Mouse (Mus musculus) stomach, adult 2 months (tissue): ENCODE results near the gene Man2a1. TPM values are rescaled to one million over a fixed set of nuclear protein-coding genes. Genes with fewer than 3 reads are reported as not detected.

Experiments used
- polyA plus RNA-seq: library from polyadenylated mRNA; depleted of rRNA; stranded (reverse); fragments of >200 nt; gene quantifications from 2 replicates; pipeline ENCODE4 v1.2.3, GENCODE M21; 2012; rRNA removed

The Man2a1 gene
- polyA plus RNA-seq, result 2.2 and 3.2 TPM in 2 replicates

DNA sequence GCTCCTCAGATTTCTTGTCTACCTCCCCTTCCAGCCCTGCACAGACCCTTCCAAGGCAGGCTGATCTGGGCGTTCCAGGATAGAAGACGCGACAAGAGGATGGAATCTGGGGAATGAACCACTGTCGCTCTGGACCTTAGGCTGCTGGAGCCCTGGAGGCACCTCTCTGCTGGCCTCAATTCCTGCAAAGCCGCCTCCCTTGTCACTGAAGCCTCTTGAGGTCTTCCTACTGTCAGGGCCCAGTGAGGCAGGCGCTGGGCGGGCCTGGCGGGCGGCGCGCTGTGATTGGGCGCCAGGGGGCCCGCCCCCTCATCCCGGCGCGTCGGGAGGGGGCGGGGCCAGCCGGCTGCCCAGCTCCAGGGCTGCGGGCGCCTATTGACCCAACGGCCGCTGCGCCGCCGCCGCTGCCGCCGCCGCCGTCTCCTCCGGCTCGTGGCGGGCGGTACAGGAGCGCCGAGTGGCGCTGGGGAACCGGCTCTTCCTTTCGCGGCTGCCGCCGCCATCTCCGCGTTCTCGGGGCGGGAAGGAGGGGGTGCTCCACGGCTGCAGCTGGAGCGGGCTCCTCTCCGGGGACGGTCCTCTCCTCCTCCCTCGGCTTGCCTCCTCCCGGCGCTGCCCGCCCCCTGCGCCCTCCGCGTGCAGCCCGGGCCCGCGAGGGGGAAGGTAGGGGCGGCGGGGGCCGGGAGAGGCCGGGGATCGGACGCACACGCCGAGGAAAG, at the start of gene Man2a1:
Man2a1 (plus strand) TSS at position 365 of the 719 bp plus-strand sequence.

Other genes with a start within 250 kb of the Man2a1 start
- not detected in 2 replicates for gene 4930583I09Rik, start 235.3 kb downstream of the Man2a1 start, polyA plus RNA-seq